Mouse (Mus musculus) lung, postnatal 14 days (tissue): Measurements from ENCODE around the gene Pitpnc1.

ENCODE experiments used
- DNase-seq: peaks from one replicate; pipeline ENCODE4 v3.0.0; 2021

Gene Pitpnc1

GRCm38 (mm10) chr11:107321819-107322218 lies 148.7 kb downstream of the Pitpnc1 start:
- no peak for DNase-seq

GRCm38 (mm10) chr11:107319861-107320260 lies 150.6 kb downstream of the Pitpnc1 start:
- no peak for DNase-seq

GRCm38 (mm10) chr11:107317653-107318281 lies 152.7 kb downstream of the Pitpnc1 start:
- no peak for DNase-seq

- DNase-seq, result no peak
Observed at GRCm38 (mm10) chr11:107315475-107315874, 155.0 kb downstream of the Pitpnc1 start.

GRCm38 (mm10) chr11:107310338-107311121 lies 160.0 kb downstream of the Pitpnc1 start:
- no peak for DNase-seq

GRCm38 (mm10) chr11:107306170-107306569 lies 164.3 kb downstream of the Pitpnc1 start:
- DNase-seq, result no peak

GRCm38 (mm10) chr11:107302141-107302540 lies 168.4 kb downstream of the Pitpnc1 start:
- DNase-seq, result no peak

GRCm38 (mm10) chr11:107300235-107300634 lies 170.3 kb downstream of the Pitpnc1 start:
- no peak for DNase-seq

GRCm38 (mm10) chr11:107299511-107300120 lies 170.9 kb downstream of the Pitpnc1 start:
- no peak for DNase-seq

- no peak for DNase-seq
Observed at GRCm38 (mm10) chr11:107296176-107296575, 174.3 kb downstream of the Pitpnc1 start.

GRCm38 (mm10) chr11:107292036-107292435 lies 178.5 kb downstream of the Pitpnc1 start:
- no peak for DNase-seq

- no peak for DNase-seq
Observed at GRCm38 (mm10) chr11:107288186-107288563, 182.3 kb downstream of the Pitpnc1 start.

- no peak for DNase-seq
Observed at GRCm38 (mm10) chr11:107287215-107288185, 183.0 kb downstream of the Pitpnc1 start.

- peak; percentile 7 for DNase-seq
Observed at GRCm38 (mm10) chr11:107285731-107286130, 184.8 kb downstream of the Pitpnc1 start.

- DNase-seq, result no peak
Observed at GRCm38 (mm10) chr11:107283632-107284031, 186.9 kb downstream of the Pitpnc1 start.

- DNase-seq, result no peak
Observed at GRCm38 (mm10) chr11:107282481-107282880, 188.0 kb downstream of the Pitpnc1 start.

- DNase-seq, result no peak
Observed at GRCm38 (mm10) chr11:107279258-107279657, 191.2 kb downstream of the Pitpnc1 start.

- peak; percentile 12 for DNase-seq
Observed at GRCm38 (mm10) chr11:107276898-107277297, 193.6 kb downstream of the Pitpnc1 start.

GRCm38 (mm10) chr11:107276337-107276736 lies 194.2 kb downstream of the Pitpnc1 start:
- DNase-seq, result no peak

- DNase-seq, result peak; percentile 63
Observed at GRCm38 (mm10) chr11:107275902-107276301, 194.6 kb downstream of the Pitpnc1 start.

GRCm38 (mm10) chr11:107274206-107274605 lies 196.3 kb downstream of the Pitpnc1 start:
- no peak for DNase-seq

- DNase-seq, result peak; percentile 46
Observed at GRCm38 (mm10) chr11:107272351-107272975, 198.0 kb downstream of the Pitpnc1 start.
